Mouse (Mus musculus) megakaryocyte, embryonic 14.5 days (primary cell): ENCODE measurements around the gene Tuba1c.

Experiments
- FLI1 ChIP-seq: IDR thresholded peaks from 2 replicates; pipeline ENCODE4 v1.6.1; 2012; ENCODE audit warnings: low read length, inconsistent platforms, mixed read lengths
- GATA1 ChIP-seq: IDR thresholded peaks from 3 replicates; pipeline ENCODE4 v1.6.1; 2012; ENCODE audit warnings: mixed read lengths, low read length, inconsistent platforms, borderline replicate concordance

- TF ChIP-seq GATA1, result no peak
- no peak for TF ChIP-seq FLI1
Observed at GRCm38 (mm10) chr15:99079804-99080203, 50.1 kb downstream of the Tuba1c start.
